Mouse (Mus musculus): ENCODE data around the gene Slc4a4. TPM values are rescaled to one million over a fixed set of nuclear protein-coding genes. Genes with fewer than 3 reads are reported as not detected.

The Slc4a4 gene
- polyA plus RNA-seq, 2 experiments: 2.7 to 2.8 TPM

DNA sequence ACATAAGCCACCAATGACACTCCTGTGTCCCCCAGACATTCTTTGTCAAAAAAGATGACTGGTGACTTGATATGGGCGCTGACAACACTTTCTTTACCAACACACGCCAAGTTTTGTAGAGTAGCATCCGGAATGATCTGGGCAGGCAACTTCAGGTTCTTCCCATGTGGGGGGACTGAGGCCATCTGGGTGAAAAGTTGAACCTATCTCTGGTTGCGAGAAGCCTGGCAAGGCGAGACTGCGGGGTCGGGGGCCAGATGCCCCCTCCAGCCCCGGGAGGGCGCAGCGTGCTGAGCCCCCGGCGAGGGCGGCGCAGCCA lies 310 bp upstream of the Slc4a4 start:
- peak overlapping the region; percentile 90 for H3K4me2 ChIP-seq (replicated peaks; ENCODE audit: low read depth, low read length, severe bottlenecking)
- no peak; the same call in 1 of the 2 replicates for ATAC-seq (ENCODE audit: low FRiP score, low read depth)
- no peaks in the 10 kb centered on the region for H3K9me3 ChIP-seq (ENCODE audit: control insufficient read depth, low read length)
- no peaks in the 10 kb centered on the region for H3K36me3 ChIP-seq (ENCODE audit: control insufficient read depth, insufficient read depth, low read length)
- H3K27me3 ChIP-seq (ENCODE audit: control insufficient read depth, insufficient read depth, low read length): peaks cover 15% of the 10 kb centered on the region; the same call in 1 of the 2 replicates
- no peak for TF ChIP-seq POLR2A (IDR thresholded peaks at IDR 0.05; ENCODE audit: borderline replicate concordance, extremely low read depth, insufficient read depth, insufficient read length)
- H3K9ac ChIP-seq (ENCODE audit: low read depth, low read length, severe bottlenecking): peak overlapping the region; percentile 84
- peak overlapping the region; percentile 75 for H3K4me3 ChIP-seq (replicated peaks; ENCODE audit: low read length)
- DNase-seq (ENCODE audit: low spot score): no peak
- H3K27ac ChIP-seq (replicated peaks; ENCODE audit: low read depth, low read length): no peak overlapping the region
- peaks cover 11% of the 10 kb centered on the region; the same call in 1 of the 2 replicates for H3K4me1 ChIP-seq (ENCODE audit: control insufficient read depth, insufficient read depth, low read length)
- WGBS: 2% methylated on average over 14 of the region's 14 CpGs

DNA sequence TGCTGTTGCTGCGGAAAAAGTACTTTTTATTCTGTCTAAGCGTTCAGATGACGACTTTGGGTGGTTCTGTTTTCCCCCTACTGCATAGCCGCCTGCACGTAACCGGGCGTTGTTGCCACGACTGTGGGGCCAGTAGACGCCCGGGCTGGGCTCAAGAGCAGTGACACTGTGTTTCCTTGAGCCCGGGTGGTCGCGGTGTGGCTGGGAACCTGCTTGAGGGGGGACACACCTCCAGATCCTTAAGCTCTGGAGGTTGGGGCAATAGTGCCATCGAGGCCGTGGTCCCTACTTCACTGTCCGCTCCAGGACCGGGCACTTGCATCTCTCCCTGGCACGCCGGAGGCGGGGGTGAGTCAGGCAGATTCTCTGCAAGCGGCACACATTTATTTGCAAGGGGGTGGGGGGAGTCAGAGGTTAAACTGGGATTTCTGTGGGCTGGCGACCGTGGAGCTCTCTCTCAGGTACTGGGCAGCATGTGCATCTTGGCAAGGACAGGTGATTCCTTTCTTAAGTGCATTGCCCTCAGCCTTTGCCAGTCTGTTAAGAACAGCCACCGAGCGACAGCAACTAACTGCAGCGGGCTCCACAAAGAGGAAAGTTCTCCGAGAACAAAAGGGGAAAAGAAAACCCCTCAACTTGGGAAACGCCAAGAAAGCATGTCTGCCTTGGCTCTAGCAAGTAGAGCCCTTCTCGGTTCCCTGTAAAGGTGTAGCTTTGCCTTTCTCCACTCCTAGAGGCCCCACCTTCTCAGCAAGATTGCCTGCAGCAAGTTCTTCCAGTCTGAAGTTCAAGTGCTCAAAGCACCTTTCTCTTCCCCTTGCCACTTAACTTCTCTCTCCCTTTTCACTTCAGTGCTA lies 1.2 kb downstream of the Slc4a4 start:
- no peak overlapping the region for H3K27ac ChIP-seq (replicated peaks; ENCODE audit: low read depth, low read length)
- no peaks in the 10 kb centered on the region for H3K36me3 ChIP-seq (ENCODE audit: control insufficient read depth, insufficient read depth, low read length)
- TF ChIP-seq POLR2A (IDR thresholded peaks at IDR 0.05; ENCODE audit: borderline replicate concordance, extremely low read depth, insufficient read depth, insufficient read length): no peak
- H3K4me2 ChIP-seq (replicated peaks; ENCODE audit: low read depth, low read length, severe bottlenecking): peak overlapping the region; percentile 90
- peaks cover 15% of the 10 kb centered on the region; the same call in 1 of the 2 replicates for H3K27me3 ChIP-seq (ENCODE audit: control insufficient read depth, insufficient read depth, low read length)
- H3K4me1 ChIP-seq (ENCODE audit: control insufficient read depth, insufficient read depth, low read length): peaks cover 11% of the 10 kb centered on the region; the same call in 1 of the 2 replicates
- no peaks in the 10 kb centered on the region for H3K9me3 ChIP-seq (ENCODE audit: control insufficient read depth, low read length)
- ATAC-seq (ENCODE audit: low FRiP score, low read depth) (no peak; the same call in 1 of the 2 replicates), DNase-seq (ENCODE audit: low spot score) (no peak)
- H3K4me3 ChIP-seq (replicated peaks; ENCODE audit: low read length): peak overlapping the region; percentile 75
- WGBS: 4% methylated on average over 29 of the region's 29 CpGs
- H3K9ac ChIP-seq (ENCODE audit: low read depth, low read length, severe bottlenecking): peak overlapping the region; percentile 84

DNA sequence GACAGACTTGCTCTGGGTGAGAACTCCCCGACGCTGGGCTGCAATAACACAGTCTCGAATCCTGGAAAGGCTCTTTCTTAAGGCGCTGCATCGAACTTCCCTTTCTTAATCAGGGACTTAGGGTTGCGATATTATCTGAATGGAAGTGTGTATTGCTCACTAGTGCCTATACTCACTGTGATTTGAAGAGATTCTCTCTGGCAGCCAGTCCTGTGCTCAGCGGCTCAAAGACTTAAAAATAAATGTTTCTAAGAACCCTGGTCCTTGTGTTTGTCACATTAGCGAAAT lies 1.7 kb downstream of the Slc4a4 start:
- Histone ChIP-seq H3K27ac (replicated peaks; ENCODE audit: low read depth, low read length) (no peak overlapping the region), H3K36me3 (ENCODE audit: control insufficient read depth, insufficient read depth, low read length) (no peaks in the 10 kb centered on the region), H3K9ac (ENCODE audit: low read depth, low read length, severe bottlenecking) (peak overlapping the region; percentile 84; the same call in 1 of the 2 replicates), H3K9me3 (ENCODE audit: control insufficient read depth, low read length) (no peaks in the 10 kb centered on the region), H3K4me3 (replicated peaks; ENCODE audit: low read length) (peak overlapping the region; percentile 75), H3K27me3 (ENCODE audit: control insufficient read depth, insufficient read depth, low read length) (peaks cover 15% of the 10 kb centered on the region; the same call in 1 of the 2 replicates), H3K4me2 (replicated peaks; ENCODE audit: low read depth, low read length, severe bottlenecking) (peak overlapping the region; percentile 90), H3K4me1 (ENCODE audit: control insufficient read depth, insufficient read depth, low read length) (peaks cover 11% of the 10 kb centered on the region; the same call in 1 of the 2 replicates)
- 39% methylated on average over 8 of the region's 8 CpGs for WGBS
- DNase-seq (ENCODE audit: low spot score) (no peak), ATAC-seq (ENCODE audit: low FRiP score, low read depth) (no peak)
- no peak for TF ChIP-seq POLR2A (IDR thresholded peaks at IDR 0.05; ENCODE audit: borderline replicate concordance, extremely low read depth, insufficient read depth, insufficient read length)

DNA sequence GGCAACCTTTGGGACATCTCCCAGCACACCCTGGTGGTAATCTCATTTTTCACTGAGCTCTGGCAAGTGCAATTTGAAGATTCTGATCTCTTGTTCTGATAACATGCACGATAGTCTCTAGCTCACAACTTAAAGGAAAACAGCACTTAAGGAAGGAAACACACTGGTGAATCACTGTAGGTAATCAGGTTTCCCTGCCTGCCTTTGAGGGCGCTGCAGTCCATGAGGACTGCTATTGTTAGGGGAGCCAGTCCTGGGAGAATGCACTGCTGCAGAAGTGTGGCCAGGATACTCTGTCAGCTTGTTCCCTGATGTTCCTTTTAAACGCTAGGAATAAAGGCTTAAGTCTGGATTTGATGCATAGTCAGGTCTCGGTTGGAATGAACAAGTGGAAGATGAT lies 2.7 kb downstream of the Slc4a4 start:
- H3K9ac ChIP-seq (ENCODE audit: low read depth, low read length, severe bottlenecking): no peak overlapping the region
- H3K4me2 ChIP-seq (replicated peaks; ENCODE audit: low read depth, low read length, severe bottlenecking): no peak overlapping the region
- H3K27me3 ChIP-seq (ENCODE audit: control insufficient read depth, insufficient read depth, low read length): peaks cover 15% of the 10 kb centered on the region; the same call in 1 of the 2 replicates
- H3K4me3 ChIP-seq (replicated peaks; ENCODE audit: low read length): no peak overlapping the region
- no peak for ATAC-seq (ENCODE audit: low FRiP score, low read depth)
- no peaks in the 10 kb centered on the region for H3K9me3 ChIP-seq (ENCODE audit: control insufficient read depth, low read length)
- H3K27ac ChIP-seq (replicated peaks; ENCODE audit: low read depth, low read length): no peak overlapping the region
- WGBS: 41% methylated on average over 4 of the region's 4 CpGs
- TF ChIP-seq POLR2A (IDR thresholded peaks at IDR 0.05; ENCODE audit: borderline replicate concordance, extremely low read depth, insufficient read depth, insufficient read length): no peak
- H3K36me3 ChIP-seq (ENCODE audit: control insufficient read depth, insufficient read depth, low read length): no peaks in the 10 kb centered on the region
- DNase-seq (ENCODE audit: low spot score): no peak
- H3K4me1 ChIP-seq (ENCODE audit: control insufficient read depth, insufficient read depth, low read length): peaks cover 11% of the 10 kb centered on the region; the same call in 1 of the 2 replicates

DNA sequence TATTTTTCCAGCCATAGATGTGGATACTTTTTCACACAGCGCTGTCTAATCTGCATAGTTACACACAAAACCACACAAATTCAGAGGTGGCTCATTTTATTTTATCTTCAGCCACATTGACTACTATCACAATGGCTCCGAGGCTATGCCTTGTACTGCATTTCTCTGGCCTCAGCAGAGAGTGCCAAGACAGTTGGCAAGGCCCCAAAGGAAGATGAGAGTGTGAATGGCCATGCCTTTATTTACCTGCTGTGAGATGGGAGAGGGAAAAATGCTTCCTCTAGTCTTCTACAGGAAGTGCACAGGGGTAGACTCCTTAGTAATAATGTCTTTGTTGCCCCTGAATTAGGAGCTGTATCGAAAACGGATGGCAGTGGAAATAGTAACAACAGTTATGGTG lies 3.5 kb downstream of the Slc4a4 start:
- TF ChIP-seq POLR2A (IDR thresholded peaks at IDR 0.05; ENCODE audit: borderline replicate concordance, extremely low read depth, insufficient read depth, insufficient read length): no peak
- 90% methylated on average over 4 of the region's 4 CpGs for WGBS
- no peaks in the 10 kb centered on the region for H3K36me3 ChIP-seq (ENCODE audit: control insufficient read depth, insufficient read depth, low read length)
- ATAC-seq (ENCODE audit: low FRiP score, low read depth) (no peak), DNase-seq (ENCODE audit: low spot score) (no peak)
- no peak overlapping the region for H3K27ac ChIP-seq (replicated peaks; ENCODE audit: low read depth, low read length)
- H3K27me3 ChIP-seq (ENCODE audit: control insufficient read depth, insufficient read depth, low read length): peaks cover 15% of the 10 kb centered on the region; the same call in 1 of the 2 replicates
- H3K4me2 ChIP-seq (replicated peaks; ENCODE audit: low read depth, low read length, severe bottlenecking): no peak overlapping the region
- H3K4me3 ChIP-seq (replicated peaks; ENCODE audit: low read length): no peak overlapping the region
- H3K9ac ChIP-seq (ENCODE audit: low read depth, low read length, severe bottlenecking): no peak overlapping the region
- H3K4me1 ChIP-seq (ENCODE audit: control insufficient read depth, insufficient read depth, low read length): peaks cover 11% of the 10 kb centered on the region; the same call in 1 of the 2 replicates
- no peaks in the 10 kb centered on the region for H3K9me3 ChIP-seq (ENCODE audit: control insufficient read depth, low read length)
